ENCODE assay signal across 27 mouse cellular contexts in the genomic region with DNA sequence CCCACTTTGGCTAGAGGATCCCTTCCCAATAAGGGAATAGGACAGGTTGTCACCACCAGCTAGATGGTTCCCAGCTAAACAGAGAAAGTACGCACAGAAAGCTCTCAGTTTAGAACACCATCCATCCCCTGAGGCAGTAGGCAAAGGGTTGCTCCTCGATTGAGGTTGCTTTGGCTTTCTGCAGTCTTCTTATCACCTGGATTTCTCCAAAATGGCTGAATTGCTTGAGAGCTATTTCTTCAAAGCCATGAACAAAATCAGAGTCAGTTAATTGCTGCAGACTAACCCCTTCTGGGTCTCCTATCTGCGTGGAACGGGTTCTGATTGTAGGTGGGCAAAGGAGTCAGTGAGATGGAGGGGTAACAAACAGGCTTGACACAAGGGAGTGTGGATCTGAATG.
"Had no signal": no experiment of that assay in that cellular context is flagged by ENCODE, and none has a peak within 500 bp of the region (broad histone marks: within the 10 kb centered on the region; RNA-seq: fewer than 3 reads in every experiment).

No protein-coding gene starts in this region.

- DNase-seq: gastrocnemius, adult 2 months; gastrocnemius, postnatal 10 days; gastrocnemius, postnatal 25 days; heart, adult 18-20 months; heart, postnatal 10 days; heart, postnatal 4 days; kidney, adult 11 months; kidney, adult 2 months; kidney, adult 9 months; kidney, postnatal 14 days; kidney, postnatal 36 days; layer of hippocampus, adult 9-11 months; layer of hippocampus, postnatal 36 days; left cerebral cortex, postnatal 4 days had no signal

- H3K9me3 ChIP-seq: heart, embryonic 10.5 days; heart, embryonic 12.5 days; hindbrain, embryonic 12.5 days; hindbrain, embryonic 15.5 days; kidney, embryonic 15.5 days; limb, embryonic 13.5 days; limb, embryonic 15.5 days; liver, embryonic 12.5 days had no signal

- H3K4me1 ChIP-seq: heart, embryonic 10.5 days; heart, embryonic 12.5 days; hindbrain, embryonic 12.5 days; hindbrain, embryonic 15.5 days; kidney, embryonic 15.5 days; limb, embryonic 13.5 days; limb, embryonic 15.5 days; liver, embryonic 12.5 days had no signal

- ATAC-seq: hindbrain, postnatal 0 days; intestine, embryonic 16.5 days; liver, embryonic 12.5 days had no signal

- H3K27me3 ChIP-seq: heart, embryonic 12.5 days; hindbrain, embryonic 12.5 days; hindbrain, embryonic 15.5 days; kidney, embryonic 15.5 days; limb, embryonic 13.5 days; limb, embryonic 15.5 days; liver, embryonic 12.5 days had no signal

- H3K36me3 ChIP-seq: heart, embryonic 10.5 days; heart, embryonic 12.5 days; hindbrain, embryonic 10.5 days; hindbrain, embryonic 12.5 days; hindbrain, embryonic 15.5 days; kidney, embryonic 15.5 days; limb, embryonic 13.5 days; limb, embryonic 15.5 days; liver, embryonic 12.5 days had no signal

- H3K27ac ChIP-seq: gastrocnemius, adult 2 months; heart, embryonic 10.5 days; hindbrain, embryonic 10.5 days; hindbrain, embryonic 12.5 days; hindbrain, embryonic 15.5 days; hindbrain, postnatal 0 days; kidney, embryonic 15.5 days; kidney, postnatal 0 days; limb, embryonic 13.5 days; limb, embryonic 15.5 days; liver, embryonic 12.5 days; liver, embryonic 14.5 days had no signal

- H3K4me3 ChIP-seq: gastrocnemius, adult 2 months; heart, embryonic 10.5 days; heart, embryonic 12.5 days; hindbrain, embryonic 10.5 days; hindbrain, embryonic 12.5 days; hindbrain, embryonic 15.5 days; kidney, embryonic 15.5 days; limb, embryonic 13.5 days; limb, embryonic 15.5 days; liver, embryonic 12.5 days had no signal

- H3K4me2 ChIP-seq: heart, embryonic 12.5 days; hindbrain, embryonic 12.5 days; hindbrain, embryonic 15.5 days; kidney, embryonic 15.5 days; limb, embryonic 13.5 days; limb, embryonic 15.5 days; liver, embryonic 12.5 days had no signal

- H3K9ac ChIP-seq: heart, embryonic 12.5 days; hindbrain, embryonic 12.5 days; hindbrain, embryonic 15.5 days; kidney, embryonic 15.5 days; limb, embryonic 13.5 days; limb, embryonic 15.5 days; liver, embryonic 12.5 days; liver, embryonic 14.5 days had no signal
